26 mouse cellular contexts compared by ENCODE assay signal in the genomic region with DNA sequence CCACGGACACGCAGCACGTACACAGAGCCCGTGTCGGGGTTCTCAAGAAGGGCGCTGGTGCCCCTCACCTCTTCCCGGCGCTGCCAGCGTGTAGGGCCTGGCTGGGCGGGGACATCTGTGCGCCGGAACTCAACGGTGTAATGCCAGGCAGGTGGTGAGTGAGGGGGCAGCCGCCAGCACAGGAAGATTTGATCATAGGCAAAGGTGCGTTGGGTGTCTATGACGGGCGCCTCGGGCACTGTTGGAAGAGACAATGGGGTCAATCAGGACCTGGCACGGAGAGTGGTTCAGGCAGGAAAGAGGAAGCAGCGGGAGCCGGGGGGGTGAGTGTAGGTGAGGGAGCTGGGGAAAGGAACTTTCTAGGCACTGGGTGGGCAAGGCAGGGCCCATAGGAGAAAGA. TPM values are rescaled to one million over a fixed set of nuclear protein-coding genes. Genes with fewer than 3 reads are reported as not detected.
DNase-seq lines count a peak whose midpoint lies in the region; ATAC-seq and TF ChIP-seq lines count a peak whose summit lies in the region.
"Had no signal": no experiment of that assay in that cellular context is flagged by ENCODE, and none has a peak within 500 bp of the region (broad histone marks: within the 10 kb centered on the region; RNA-seq: fewer than 3 reads in every experiment).

No protein-coding gene starts in this region.

- no peaks in the 10 kb centered on the region; the same call in 1 of the 2 replicates for H3K36me3 ChIP-seq in E14TG2a.4 (ENCODE audit: insufficient read depth, low read length)
- H3K36me3 ChIP-seq in stomach, embryonic 16.5 days (ENCODE audit: control insufficient read depth, insufficient read depth, low read length), result no peaks in the 10 kb centered on the region
- peaks cover 45% of the 10 kb centered on the region for H3K36me3 ChIP-seq in embryonic facial prominence, embryonic 10.5 days (replicated peaks)
- H3K36me3 ChIP-seq in hindbrain, embryonic 13.5 days, result peaks cover 97% of the 10 kb centered on the region

- no peaks in the 10 kb centered on the region for H3K9me3 ChIP-seq in E14TG2a.4 (ENCODE audit: low read length)
- no peaks in the 10 kb centered on the region for H3K9me3 ChIP-seq in stomach, embryonic 16.5 days (replicated peaks; ENCODE audit: control insufficient read depth, low read length)
- H3K9me3 ChIP-seq in embryonic facial prominence, embryonic 10.5 days, result no peaks in the 10 kb centered on the region
- no peaks in the 10 kb centered on the region for H3K9me3 ChIP-seq in hindbrain, embryonic 13.5 days
- H3K9me3 ChIP-seq: forebrain, embryonic 10.5 days; forebrain, embryonic 13.5 days; hindbrain, embryonic 10.5 days had no signal

- ATAC-seq in stomach, embryonic 16.5 days (ENCODE audit: insufficient read depth, low FRiP score), result no peak
- no peak for ATAC-seq in hindbrain, embryonic 13.5 days (ENCODE audit: low FRiP score)
- ATAC-seq: activated CD4-positive, CD25-positive, alpha-beta regulatory T cell, adult 4 months; forebrain, embryonic 13.5 days; forebrain, embryonic 16.5 days; hindbrain, postnatal 0 days; inflammation-experienced regulatory T-cells, adult 6 months had no signal

- H3K4me2 ChIP-seq in stomach, embryonic 16.5 days (ENCODE audit: low read depth, low read length), result peak overlapping the region; percentile 22; the same call in 1 of the 2 replicates
- no peak overlapping the region for H3K4me2 ChIP-seq in hindbrain, embryonic 13.5 days
- H3K4me2 ChIP-seq: forebrain, embryonic 13.5 days; heart, embryonic 11.5 days; hindbrain, embryonic 14.5 days had no signal

- H3K4me3 ChIP-seq in E14TG2a.4 (replicated peaks; ENCODE audit: low read length), result peak overlapping the region; percentile 60
- no peak overlapping the region for H3K4me3 ChIP-seq in stomach, embryonic 16.5 days (replicated peaks; ENCODE audit: low read length)
- no peak overlapping the region for H3K4me3 ChIP-seq in embryonic facial prominence, embryonic 10.5 days
- no peak overlapping the region for H3K4me3 ChIP-seq in hindbrain, embryonic 13.5 days
- H3K4me3 ChIP-seq: forebrain, embryonic 10.5 days; forebrain, embryonic 13.5 days; hindbrain, embryonic 10.5 days had no signal

- 88% methylated on average over 21 of the region's 21 CpGs for WGBS in stomach, embryonic 16.5 days
- 91% methylated on average over 21 of the region's 21 CpGs for WGBS in embryonic facial prominence, embryonic 10.5 days
- 94% methylated on average over 21 of the region's 21 CpGs for WGBS in hindbrain, embryonic 13.5 days

- peaks cover 62% of the 10 kb centered on the region for H3K4me1 ChIP-seq in E14TG2a.4 (replicated peaks; ENCODE audit: low read depth, low read length)
- H3K4me1 ChIP-seq in stomach, embryonic 16.5 days (ENCODE audit: control insufficient read depth, insufficient read depth, low read length), result peaks cover 14% of the 10 kb centered on the region
- peaks cover 11% of the 10 kb centered on the region for H3K4me1 ChIP-seq in embryonic facial prominence, embryonic 10.5 days
- peaks cover 12% of the 10 kb centered on the region for H3K4me1 ChIP-seq in hindbrain, embryonic 13.5 days (replicated peaks)

- peak overlapping the region; percentile 18; the same call in 1 of the 2 replicates for H3K9ac ChIP-seq in stomach, embryonic 16.5 days (ENCODE audit: low read length)
- H3K9ac ChIP-seq in hindbrain, embryonic 13.5 days, result no peak overlapping the region
- H3K9ac ChIP-seq: forebrain, embryonic 13.5 days; hindbrain, embryonic 14.5 days had no signal

- H3K27ac ChIP-seq in stomach, embryonic 16.5 days (ENCODE audit: low read length), result no peak overlapping the region
- H3K27ac ChIP-seq in embryonic facial prominence, embryonic 10.5 days (replicated peaks), result no peak overlapping the region
- H3K27ac ChIP-seq in hindbrain, embryonic 13.5 days, result no peak overlapping the region
- H3K27ac ChIP-seq: forebrain, embryonic 13.5 days; hindbrain, embryonic 10.5 days; hindbrain, embryonic 14.5 days; hindbrain, postnatal 0 days had no signal

- peak; percentile 18 for DNase-seq in cerebellum, adult 9-10 months
- no peak for DNase-seq in cerebellum, adult 8-10 months
- peak; percentile 11 for DNase-seq in lung, postnatal 10 days
- DNase-seq in lung, postnatal 36 days, result no peak
- DNase-seq in embryonic facial prominence, embryonic 10.5 days (ENCODE audit: low spot score), result no peak
- DNase-seq: adrenal gland, adult 8-10 months; adrenal gland, postnatal 25 days; cerebellum, adult 11-12 months; cerebellum, adult 9-11 months; cerebellum, postnatal 25 days; embryo, embryonic 11 days; gastrocnemius, postnatal 10 days; gastrocnemius, postnatal 36 days; heart, postnatal 36 days had no signal

- TF ChIP-seq CTCF in E14TG2a.4 (conservative IDR thresholded peaks at IDR 0.05; ENCODE audit: low read length), result no peak

- peaks cover 66% of the 10 kb centered on the region for H3K27me3 ChIP-seq in E14TG2a.4 (ENCODE audit: insufficient read depth, low read length)
- no peaks in the 10 kb centered on the region for H3K27me3 ChIP-seq in stomach, embryonic 16.5 days (ENCODE audit: control insufficient read depth, insufficient read depth, low read length)
- peaks cover 20% of the 10 kb centered on the region for H3K27me3 ChIP-seq in embryonic facial prominence, embryonic 10.5 days (replicated peaks; ENCODE audit: low read depth, poor library complexity, severe bottlenecking)
- no peaks in the 10 kb centered on the region for H3K27me3 ChIP-seq in hindbrain, embryonic 13.5 days
- H3K27me3 ChIP-seq: forebrain, embryonic 13.5 days had no signal

RNA-seq across cellular contexts. Expression of gene Krtcap2, which starts 8.1 kb away (rescaled TPM):
- polyA plus RNA-seq in stomach, embryonic 16.5 days (2015; fragmentation: Nextera tagmentation; extraction: Ambion mirVana), result 318 and 325 TPM in 2 replicates
- 244 and 262 TPM in 2 replicates for polyA plus RNA-seq in embryonic facial prominence, embryonic 10.5 days (2016; fragmentation: Nextera tagmentation; extraction: Ambion mirVana)
- 205 and 209 TPM in 2 replicates for polyA plus RNA-seq in hindbrain, embryonic 13.5 days (2015; fragmentation: Nextera tagmentation; extraction: Ambion mirVana)

RNA-seq across cellular contexts. Expression of gene Trim46, which starts 8.4 kb away (rescaled TPM):
- 4.4 and 4.8 TPM in 2 replicates for polyA plus RNA-seq in stomach, embryonic 16.5 days (2015; fragmentation: Nextera tagmentation; extraction: Ambion mirVana)
- 4.0 and 4.7 TPM in 2 replicates for polyA plus RNA-seq in embryonic facial prominence, embryonic 10.5 days (2016; fragmentation: Nextera tagmentation; extraction: Ambion mirVana)
- polyA plus RNA-seq in hindbrain, embryonic 13.5 days (2015; fragmentation: Nextera tagmentation; extraction: Ambion mirVana), result 64.3 and 68.1 TPM in 2 replicates

RNA-seq across cellular contexts. Expression of gene Muc1, which starts 8.8 kb away (rescaled TPM):
- 112 and 164 TPM in 2 replicates for polyA plus RNA-seq in stomach, embryonic 16.5 days (2015; fragmentation: Nextera tagmentation; extraction: Ambion mirVana)
- 0.15 and 0.81 TPM in 2 replicates for polyA plus RNA-seq in embryonic facial prominence, embryonic 10.5 days (2016; fragmentation: Nextera tagmentation; extraction: Ambion mirVana)
- 1.3 and 2.8 TPM in 2 replicates for polyA plus RNA-seq in hindbrain, embryonic 13.5 days (2015; fragmentation: Nextera tagmentation; extraction: Ambion mirVana)

RNA-seq across cellular contexts. Expression of gene Mtx1, which starts 10.8 kb away (rescaled TPM):
- 172 and 177 TPM in 2 replicates for polyA plus RNA-seq in stomach, embryonic 16.5 days (2015; fragmentation: Nextera tagmentation; extraction: Ambion mirVana)
- polyA plus RNA-seq in embryonic facial prominence, embryonic 10.5 days (2016; fragmentation: Nextera tagmentation; extraction: Ambion mirVana), result 248 and 258 TPM in 2 replicates
- 161 and 166 TPM in 2 replicates for polyA plus RNA-seq in hindbrain, embryonic 13.5 days (2015; fragmentation: Nextera tagmentation; extraction: Ambion mirVana)

RNA-seq across cellular contexts. Expression of gene Dpm3, which starts 21.5 kb away (rescaled TPM):
- polyA plus RNA-seq in stomach, embryonic 16.5 days (2015; fragmentation: Nextera tagmentation; extraction: Ambion mirVana), result 119 and 131 TPM in 2 replicates
- 74.1 and 84.1 TPM in 2 replicates for polyA plus RNA-seq in embryonic facial prominence, embryonic 10.5 days (2016; fragmentation: Nextera tagmentation; extraction: Ambion mirVana)
- polyA plus RNA-seq in hindbrain, embryonic 13.5 days (2015; fragmentation: Nextera tagmentation; extraction: Ambion mirVana), result 74.4 and 76.2 TPM in 2 replicates

Comparison
In these comparisons a context has a peak if more than half of its experiments do, and no peak if none do; other contexts are left out.
1. DNase-seq: peak in cerebellum, adult 9-10 months (single experiment) and lung, postnatal 10 days (single experiment); none in cerebellum, adult 8-10 months (single experiment), lung, postnatal 36 days (single experiment) and embryonic facial prominence, embryonic 10.5 days (single experiment).
2. RNA of gene Trim46, which starts 8.4 kb away (polyA plus RNA-seq): 64.3 to 68.1 TPM in hindbrain, embryonic 13.5 days; 4.0 to 4.7 TPM in embryonic facial prominence, embryonic 10.5 days and 4.4 to 4.8 TPM in stomach, embryonic 16.5 days; every median in the first group is over 10 times any median in the second.
3. RNA of gene Muc1, which starts 8.8 kb away (polyA plus RNA-seq): 112 to 164 TPM in stomach, embryonic 16.5 days; 1.3 to 2.8 TPM in hindbrain, embryonic 13.5 days and 0.15 to 0.81 TPM in embryonic facial prominence, embryonic 10.5 days; every median in the first group is over 10 times any median in the second.